Mouse (Mus musculus): ENCODE results near the gene Mrps14. TPM values are rescaled to one million over a fixed set of nuclear protein-coding genes. Genes with fewer than 3 reads are reported as not detected.

Mrps14 gene
- polyA plus RNA-seq, 1 experiment: 11.2 TPM

DNA sequence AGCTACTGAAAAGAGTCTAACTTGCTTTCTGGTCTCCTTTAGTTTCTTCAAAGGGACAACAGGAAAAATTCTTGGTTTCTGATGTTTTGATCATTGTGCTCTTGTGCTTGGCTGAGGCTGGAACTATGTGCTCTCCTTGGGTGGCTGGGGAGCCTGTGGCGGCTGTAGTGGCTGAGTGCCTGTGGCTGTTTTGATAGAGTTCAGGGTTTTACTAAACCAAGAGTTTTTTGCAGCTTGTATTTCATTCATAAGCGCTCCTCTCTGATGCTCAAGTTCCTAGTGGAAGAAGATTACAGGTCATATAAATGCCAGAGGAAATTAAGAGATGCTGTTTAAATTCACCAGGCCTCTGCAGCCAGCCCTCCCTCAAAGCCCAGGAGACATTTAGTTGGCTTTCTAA, 29.1 kb downstream of the Mrps14 start:
- no peaks in the 10 kb centered on the region for H3K27me3 ChIP-seq (ENCODE audit: control insufficient read depth, insufficient read depth, low read length)
- H3K4me3 ChIP-seq (ENCODE audit: low read depth, low read length): no peak overlapping the region
- TF ChIP-seq POLR2A (IDR thresholded peaks at IDR 0.05; ENCODE audit: low read depth, low read length) (no peak), CTCF (IDR thresholded peaks at IDR 0.05; ENCODE audit: extremely low read depth, insufficient read length, insufficient replicate concordance, low read depth, low read length) (no peak)
- peaks cover 1% of the 10 kb centered on the region; the same call in 1 of the 2 replicates for H3K4me1 ChIP-seq (ENCODE audit: control insufficient read depth, insufficient read depth, insufficient read length, low read length)
- peaks cover 13% of the 10 kb centered on the region for H3K36me3 ChIP-seq (ENCODE audit: control insufficient read depth, insufficient read depth, low read length)
- WGBS: 86% methylated on average over 2 of the region's 2 CpGs
- no peak overlapping the region for H3K27ac ChIP-seq (ENCODE audit: insufficient read depth, low read depth, low read length)

DNA sequence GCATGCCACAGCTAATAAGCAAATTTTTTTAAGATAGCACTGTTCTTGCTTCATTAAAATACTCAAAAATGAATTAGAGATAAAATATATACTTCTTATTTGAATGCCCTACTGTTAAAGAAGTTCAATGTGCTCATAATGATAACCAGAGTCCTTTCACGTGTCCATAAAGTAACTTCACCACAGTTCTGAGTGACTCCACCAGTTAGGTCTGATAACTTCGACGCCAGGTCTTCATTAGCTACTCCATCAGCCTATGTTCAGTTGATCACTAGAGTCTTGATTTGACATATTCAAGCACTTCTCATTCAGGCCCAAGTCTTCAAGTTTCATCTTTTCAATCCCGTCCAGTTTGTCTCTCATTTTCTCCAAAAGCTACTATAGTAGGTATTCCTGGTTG, 32.2 kb downstream of the Mrps14 start:
- Histone ChIP-seq H3K27ac (ENCODE audit: insufficient read depth, low read depth, low read length) (no peak overlapping the region), H3K27me3 (ENCODE audit: control insufficient read depth, insufficient read depth, low read length) (no peaks in the 10 kb centered on the region), H3K4me3 (ENCODE audit: low read depth, low read length) (no peak overlapping the region), H3K4me1 (ENCODE audit: control insufficient read depth, insufficient read depth, insufficient read length, low read length) (peaks cover 1% of the 10 kb centered on the region; the same call in 1 of the 2 replicates), H3K36me3 (ENCODE audit: control insufficient read depth, insufficient read depth, low read length) (peaks cover 14% of the 10 kb centered on the region)
- 94% methylated on average over 4 of the region's 4 CpGs for WGBS
- no peak for TF ChIP-seq POLR2A (IDR thresholded peaks at IDR 0.05; ENCODE audit: low read depth, low read length)
- no peak for TF ChIP-seq CTCF (IDR thresholded peaks at IDR 0.05; ENCODE audit: extremely low read depth, insufficient read length, insufficient replicate concordance, low read depth, low read length)

DNA sequence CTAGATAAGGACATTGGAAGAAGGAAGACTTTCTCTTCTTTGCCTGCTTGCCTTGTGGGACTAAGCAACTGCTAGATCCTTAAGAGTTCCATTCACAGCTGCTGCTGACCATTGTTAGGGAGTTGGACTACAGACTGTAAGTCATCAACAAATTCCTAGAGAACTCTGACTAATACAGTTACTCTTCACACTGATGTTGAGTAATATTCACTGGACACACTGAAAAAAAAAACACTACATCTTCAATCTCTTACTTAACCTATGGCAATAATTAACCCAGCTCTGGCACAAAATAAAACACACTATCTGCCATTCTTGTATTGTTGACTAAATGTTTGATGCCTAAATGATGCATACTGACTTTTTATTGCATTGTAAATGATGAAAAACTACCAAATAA, 32.8 kb downstream of the Mrps14 start:
- no peak overlapping the region for H3K27ac ChIP-seq (ENCODE audit: insufficient read depth, low read depth, low read length)
- TF ChIP-seq CTCF (IDR thresholded peaks at IDR 0.05; ENCODE audit: extremely low read depth, insufficient read length, insufficient replicate concordance, low read depth, low read length) (no peak), POLR2A (IDR thresholded peaks at IDR 0.05; ENCODE audit: low read depth, low read length) (no peak)
- H3K27me3 ChIP-seq (ENCODE audit: control insufficient read depth, insufficient read depth, low read length): no peaks in the 10 kb centered on the region
- H3K4me1 ChIP-seq (ENCODE audit: control insufficient read depth, insufficient read depth, insufficient read length, low read length): peaks cover 1% of the 10 kb centered on the region; the same call in 1 of the 2 replicates
- peaks cover 15% of the 10 kb centered on the region for H3K36me3 ChIP-seq (ENCODE audit: control insufficient read depth, insufficient read depth, low read length)
- H3K4me3 ChIP-seq (ENCODE audit: low read depth, low read length): no peak overlapping the region

DNA sequence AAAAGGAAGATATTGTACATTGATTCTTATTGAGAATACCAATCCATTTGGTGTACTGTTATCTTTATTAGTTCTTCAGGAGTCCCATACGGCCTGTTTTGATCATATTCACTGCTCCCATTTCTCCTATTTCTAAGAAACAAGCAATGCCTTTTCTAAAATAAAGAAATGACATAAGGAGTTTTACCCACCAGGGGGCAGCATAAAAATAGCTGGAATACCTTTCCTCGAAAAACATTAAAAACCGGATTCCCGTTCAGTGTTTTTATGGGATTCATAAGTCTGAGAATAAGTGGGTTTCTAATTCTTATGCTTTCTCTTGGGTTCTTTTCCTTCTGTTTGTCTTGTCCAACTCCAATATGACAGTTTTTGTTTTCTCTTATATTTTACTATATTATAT, 36.0 kb downstream of the Mrps14 start:
- TF ChIP-seq POLR2A (IDR thresholded peaks at IDR 0.05; ENCODE audit: low read depth, low read length) (no peak), CTCF (IDR thresholded peaks at IDR 0.05; ENCODE audit: extremely low read depth, insufficient read length, insufficient replicate concordance, low read depth, low read length) (no peak)
- Histone ChIP-seq H3K4me3 (ENCODE audit: low read depth, low read length) (no peak overlapping the region), H3K4me1 (ENCODE audit: control insufficient read depth, insufficient read depth, insufficient read length, low read length) (peaks cover 1% of the 10 kb centered on the region; the same call in 1 of the 2 replicates), H3K36me3 (ENCODE audit: control insufficient read depth, insufficient read depth, low read length) (peaks cover 7% of the 10 kb centered on the region; the same call in 1 of the 2 replicates), H3K27ac (ENCODE audit: insufficient read depth, low read depth, low read length) (no peak overlapping the region), H3K27me3 (ENCODE audit: control insufficient read depth, insufficient read depth, low read length) (no peaks in the 10 kb centered on the region)
- 39% methylated on average over 4 of the region's 4 CpGs for WGBS

DNA sequence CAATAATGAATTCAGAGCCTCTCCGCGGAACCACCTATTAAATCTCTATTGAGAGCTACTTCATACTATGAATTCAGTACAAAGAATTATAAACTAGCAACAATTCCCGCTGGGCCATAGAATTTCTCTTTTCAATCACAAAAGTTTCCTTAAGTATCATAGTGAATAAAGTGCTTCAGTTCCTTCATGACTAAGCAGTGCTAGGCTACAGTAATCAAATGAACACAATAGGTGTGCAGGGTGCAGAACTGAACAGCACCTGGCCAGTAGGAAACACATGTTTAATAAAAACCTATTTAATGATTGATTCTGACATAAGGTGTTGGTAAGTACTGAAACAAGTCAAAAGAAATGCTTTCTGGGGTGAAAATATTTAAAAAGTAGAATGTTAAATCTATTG, 37.1 kb downstream of the Mrps14 start:
- no peak overlapping the region for H3K4me3 ChIP-seq (ENCODE audit: low read depth, low read length)
- 96% methylated on average over 3 of the region's 3 CpGs for WGBS
- H3K27me3 ChIP-seq (ENCODE audit: control insufficient read depth, insufficient read depth, low read length): no peaks in the 10 kb centered on the region
- no peak overlapping the region for H3K27ac ChIP-seq (ENCODE audit: insufficient read depth, low read depth, low read length)
- peaks cover 9% of the 10 kb centered on the region; the same call in 1 of the 2 replicates for H3K36me3 ChIP-seq (ENCODE audit: control insufficient read depth, insufficient read depth, low read length)
- peaks cover 1% of the 10 kb centered on the region; the same call in 1 of the 2 replicates for H3K4me1 ChIP-seq (ENCODE audit: control insufficient read depth, insufficient read depth, insufficient read length, low read length)
- TF ChIP-seq POLR2A (IDR thresholded peaks at IDR 0.05; ENCODE audit: low read depth, low read length) (no peak), CTCF (IDR thresholded peaks at IDR 0.05; ENCODE audit: extremely low read depth, insufficient read length, insufficient replicate concordance, low read depth, low read length) (no peak)

DNA sequence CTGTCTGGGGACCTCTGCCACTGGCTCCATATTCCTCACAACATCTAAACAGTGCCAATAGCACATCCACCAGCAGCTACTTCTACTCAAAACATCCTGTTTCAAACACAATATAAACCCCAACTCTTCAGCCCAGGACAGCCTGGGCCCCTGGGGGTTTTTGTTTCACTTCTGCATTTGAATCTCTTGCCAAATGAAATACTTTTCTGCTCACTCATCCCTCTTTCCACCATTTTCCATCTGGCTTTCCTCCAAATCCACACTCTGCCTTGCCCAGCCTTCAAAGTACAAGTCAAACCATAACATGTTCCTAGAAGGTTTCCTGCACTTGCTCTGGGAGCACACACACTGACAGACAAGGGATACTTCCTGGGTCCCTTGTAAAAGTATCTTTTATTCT, 38.9 kb downstream of the Mrps14 start:
- peaks cover 20% of the 10 kb centered on the region for H3K36me3 ChIP-seq (ENCODE audit: control insufficient read depth, insufficient read depth, low read length)
- TF ChIP-seq CTCF (IDR thresholded peaks at IDR 0.05; ENCODE audit: extremely low read depth, insufficient read length, insufficient replicate concordance, low read depth, low read length) (no peak), POLR2A (IDR thresholded peaks at IDR 0.05; ENCODE audit: low read depth, low read length) (no peak)
- H3K4me3 ChIP-seq (ENCODE audit: low read depth, low read length): no peak overlapping the region
- no peaks in the 10 kb centered on the region for H3K4me1 ChIP-seq (ENCODE audit: control insufficient read depth, insufficient read depth, insufficient read length, low read length)
- peak overlapping the region; percentile 46; the same call in 1 of the 2 replicates for H3K27ac ChIP-seq (ENCODE audit: insufficient read depth, low read depth, low read length)
- no peaks in the 10 kb centered on the region for H3K27me3 ChIP-seq (ENCODE audit: control insufficient read depth, insufficient read depth, low read length)

DNA sequence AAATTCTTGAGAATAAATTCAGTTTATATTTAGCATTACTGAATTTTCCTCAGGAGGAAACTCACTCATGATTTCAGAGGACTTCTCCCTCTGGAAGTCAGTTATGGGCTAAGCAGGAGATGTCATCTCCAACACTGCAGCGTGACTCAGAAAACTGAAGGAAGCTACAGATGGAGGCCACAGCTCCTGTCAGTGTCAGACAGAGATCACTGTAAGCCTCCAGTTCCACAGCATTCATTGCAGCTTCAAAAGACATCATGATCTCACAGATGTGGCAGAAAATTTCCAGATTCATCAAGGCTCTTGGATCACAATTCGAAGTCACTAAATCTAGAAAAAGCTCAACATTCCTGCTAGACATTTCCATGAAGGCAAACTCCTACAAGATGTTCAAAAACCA, 43.0 kb downstream of the Mrps14 start:
- Histone ChIP-seq H3K36me3 (ENCODE audit: control insufficient read depth, insufficient read depth, low read length) (peaks cover 22% of the 10 kb centered on the region), H3K4me3 (ENCODE audit: low read depth, low read length) (no peak overlapping the region), H3K27me3 (ENCODE audit: control insufficient read depth, insufficient read depth, low read length) (no peaks in the 10 kb centered on the region), H3K27ac (ENCODE audit: insufficient read depth, low read depth, low read length) (no peak overlapping the region), H3K4me1 (ENCODE audit: control insufficient read depth, insufficient read depth, insufficient read length, low read length) (no peaks in the 10 kb centered on the region)
- WGBS: 95% methylated on average over 2 of the region's 2 CpGs
- TF ChIP-seq CTCF (IDR thresholded peaks at IDR 0.05; ENCODE audit: extremely low read depth, insufficient read length, insufficient replicate concordance, low read depth, low read length) (no peak), POLR2A (IDR thresholded peaks at IDR 0.05; ENCODE audit: low read depth, low read length) (no peak)
